Mouse (Mus musculus) kidney, postnatal 36 days (tissue): ENCODE data around the gene Zfp300.

Experiments
- DNase-seq, 2 experiments: peaks; one replicate each; pipeline ENCODE4 v3.0.0; 2021 to 2022; ENCODE audit warnings: mixed read lengths in 2 of 2

Zfp300 gene

DNA sequence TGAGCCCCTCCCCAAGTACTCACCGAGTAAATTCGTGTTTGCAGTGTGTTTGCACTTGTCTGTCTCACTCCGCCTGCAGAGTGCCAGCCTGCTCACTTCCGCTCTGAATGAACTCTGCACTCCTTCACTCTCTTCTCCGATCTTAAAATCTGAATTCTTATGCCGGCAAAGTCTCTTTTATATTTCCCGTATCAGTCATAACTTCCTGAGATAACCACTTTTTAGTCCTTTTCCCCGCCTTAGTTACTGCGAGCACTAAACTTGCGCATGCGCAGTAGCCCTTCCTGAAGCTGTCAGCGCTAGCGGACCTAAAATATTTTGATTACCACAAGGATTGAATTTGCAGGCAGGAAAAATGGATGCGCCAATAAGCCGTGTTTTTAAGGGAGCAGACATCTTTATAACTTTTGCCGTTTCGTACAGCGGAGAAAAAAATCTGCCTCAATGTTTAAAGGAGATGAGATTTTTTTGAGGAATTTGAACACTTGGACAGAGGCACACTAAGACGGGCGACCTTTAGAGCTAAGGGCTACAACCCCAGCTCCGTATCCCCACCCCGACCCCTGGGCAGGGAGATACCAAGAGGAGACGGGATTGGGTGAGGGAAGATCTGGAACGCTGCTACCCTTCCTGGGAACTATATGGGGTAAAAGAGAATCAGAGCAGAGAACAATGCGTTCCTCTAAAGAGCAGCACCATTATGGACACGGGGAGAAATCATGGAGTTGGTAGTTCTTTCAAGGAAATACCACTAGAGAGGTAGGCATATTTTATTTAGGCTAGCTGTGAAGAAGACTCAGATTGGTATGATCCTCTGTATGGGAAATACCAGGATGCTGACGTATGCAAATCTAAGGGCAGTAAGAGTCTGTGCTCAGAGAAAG, at the start of gene Zfp300:
Gene Zfp300 (minus strand): TSS at position 545 of the 884 bp plus-strand sequence.
- peak; percentile 61 to 75 for DNase-seq

DNA sequence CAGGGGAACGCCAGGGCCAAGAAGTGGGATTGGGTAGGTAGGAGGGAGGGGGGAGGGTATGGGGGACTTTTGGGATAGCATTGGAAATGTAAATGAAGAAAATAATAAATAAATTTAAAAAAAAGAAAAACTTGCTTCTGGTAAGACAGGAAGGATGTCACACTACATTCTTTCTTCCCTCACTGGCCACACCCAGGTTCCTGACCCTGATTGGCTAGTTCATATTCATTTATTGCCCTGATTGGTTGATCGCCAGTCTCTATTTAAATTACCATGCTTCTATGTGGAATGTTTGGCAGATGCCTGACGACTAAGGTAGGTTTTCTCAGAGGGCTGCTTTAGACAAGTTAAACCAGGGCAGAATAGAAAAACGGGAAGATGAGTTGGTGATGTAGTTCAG, 26.2 kb upstream of the Zfp300 start, which contains the start of gene Ssxa1:
Gene Ssxa1 (plus strand): TSS at position 301 of the 400 bp plus-strand sequence.
- no peak for DNase-seq

DNA sequence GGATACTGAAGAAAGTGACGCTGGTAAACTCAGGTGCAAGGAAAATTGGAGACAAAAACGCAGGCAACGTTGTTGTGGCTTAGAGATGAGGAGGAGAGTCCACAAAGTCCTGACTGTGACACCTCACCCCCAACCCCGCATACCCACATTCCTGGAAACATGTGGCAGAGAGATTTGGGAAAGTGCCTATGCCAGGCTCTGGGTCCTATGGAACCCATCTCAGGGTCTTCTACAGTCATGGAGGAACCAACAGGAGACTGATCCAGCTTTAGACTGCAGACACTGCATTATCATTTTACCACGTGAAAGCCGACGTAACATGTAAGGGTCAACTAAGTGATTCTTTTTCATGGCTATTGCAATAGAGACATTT, 526 bp upstream of the Zfp300 start:
- DNase-seq = no peak

DNA sequence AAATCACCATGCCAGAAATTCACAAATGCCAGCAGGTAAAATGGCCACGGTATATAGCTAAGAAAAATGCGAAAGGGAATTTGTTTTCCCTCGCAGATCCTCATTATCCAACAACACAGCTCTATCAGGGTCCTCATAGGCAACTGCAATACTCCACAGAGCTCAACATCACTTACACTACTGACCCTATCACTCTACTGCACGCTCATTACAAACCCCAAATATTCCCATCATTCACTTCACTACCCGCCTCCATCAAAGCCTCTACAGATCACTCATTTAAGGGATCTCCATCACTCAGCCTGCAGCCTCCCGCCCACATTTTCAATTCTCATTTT, 713 bp downstream of the Zfp300 start:
- no peak for DNase-seq

DNA sequence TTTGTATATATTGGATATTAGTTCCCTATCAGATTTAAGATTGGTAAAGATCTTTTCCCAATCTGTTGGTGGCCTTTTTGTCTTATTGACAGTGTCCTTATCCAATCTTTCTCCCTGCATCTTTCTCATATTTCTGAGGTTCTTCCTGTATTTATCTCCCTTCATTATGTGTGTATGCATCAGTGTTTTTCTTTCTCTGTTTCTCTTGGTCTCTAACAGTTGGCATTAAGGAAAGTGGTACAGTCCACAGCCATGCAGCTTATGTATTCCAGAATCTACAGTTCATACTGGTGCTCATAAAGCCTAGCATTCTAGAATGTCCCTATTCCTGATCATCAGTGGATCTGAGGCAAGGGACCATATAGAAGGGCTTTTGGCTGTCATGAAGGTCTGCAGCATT, 21.2 kb downstream of the Zfp300 start, which contains the start of gene Spaca5:
Gene Spaca5 (plus strand): TSS at position 301 of the 400 bp plus-strand sequence.
- no peak for DNase-seq

DNA sequence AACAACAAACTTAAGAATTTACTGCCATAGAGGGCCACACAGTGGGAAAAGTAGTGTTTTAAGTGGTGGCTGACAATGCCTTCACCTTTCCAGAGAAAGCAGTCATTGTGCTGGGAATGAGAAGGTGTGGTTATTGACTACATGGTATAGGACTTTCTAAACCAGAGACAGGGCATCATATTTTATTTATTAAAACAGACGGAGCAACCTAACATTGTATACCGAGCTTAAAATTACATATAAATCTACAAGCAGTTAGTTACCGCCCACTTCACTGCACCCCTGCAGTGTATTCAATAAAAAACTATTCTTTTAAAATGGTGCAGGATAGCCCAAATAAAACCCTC, 26.8 kb downstream of the Zfp300 start:
- DNase-seq = no peak

DNA sequence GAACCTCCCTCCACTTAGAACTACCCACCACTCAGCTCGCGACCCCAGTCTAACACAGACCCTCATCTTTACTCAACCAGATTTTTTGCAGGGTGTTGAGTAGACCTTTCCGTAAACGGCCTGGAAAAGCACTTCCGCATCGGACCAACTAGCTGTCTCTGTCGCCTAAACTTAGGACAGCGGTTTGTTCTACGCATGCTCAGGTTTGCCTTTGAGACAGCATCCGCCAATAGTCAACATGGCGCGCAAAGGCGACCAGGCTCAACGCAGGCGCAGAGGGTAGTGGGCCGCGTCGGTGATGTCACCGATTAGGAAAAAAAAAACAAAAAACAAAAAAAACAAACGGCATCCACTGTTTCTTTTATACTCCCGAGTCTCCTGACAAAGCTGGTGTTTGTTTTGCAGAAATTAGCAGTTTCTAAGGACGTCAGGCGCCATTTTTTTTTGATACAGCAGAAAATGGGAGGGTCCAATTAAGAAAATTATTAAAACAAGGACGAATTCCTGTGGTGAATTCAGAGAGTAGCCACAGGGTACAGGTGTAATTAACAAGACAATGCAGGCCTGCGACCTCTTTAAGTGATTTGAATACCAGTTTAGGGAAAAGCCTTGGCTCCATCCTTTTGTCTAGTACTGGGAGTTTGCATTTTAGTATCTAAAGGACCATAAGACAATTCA, 27.3 kb downstream of the Zfp300 start, which contains the start of gene Zfp182:
Gene Zfp182 (minus strand): TSS at position 451 of the 678 bp plus-strand sequence.
- peak; percentile 86 for DNase-seq

DNA sequence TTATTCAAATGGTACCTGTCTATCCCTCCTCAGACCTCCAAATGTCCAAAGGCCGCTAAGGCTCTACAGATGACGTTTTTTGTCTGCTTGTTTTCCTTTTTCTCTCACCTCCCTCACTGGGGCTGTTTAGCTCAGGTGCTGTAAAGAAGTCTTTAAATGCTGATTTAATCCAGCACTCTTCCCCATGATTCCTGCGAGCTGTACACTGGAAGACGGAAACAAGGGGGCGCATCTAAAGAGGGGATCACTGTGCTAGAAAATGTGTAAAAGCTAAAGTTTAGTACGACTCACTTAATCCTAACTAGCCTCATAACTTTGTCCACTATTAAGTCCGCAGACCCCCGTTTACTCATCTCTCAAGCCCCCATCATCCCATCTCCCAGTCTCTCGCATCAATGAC, 27.9 kb downstream of the Zfp300 start:
- no peak for DNase-seq
